Mouse (Mus musculus) embryonic facial prominence, embryonic 11.5 days (tissue): ENCODE measurements at regions not wholly inside any gene's neighbourhood (a gene's known extent, or its start where the extent isn't known, plus 50 kb on each side); places are given as distances from the start of the nearest gene placed in this dataset.
A peak's percentile ranks its signal among the peaks of the same experiment; 100 is the strongest.

Experiments
- ATAC-seq: fragments of 200-750 bp; cut with Nextera tagmentation; replicated peaks from 2 replicates; pipeline ENCODE4 v1.8.0; 2017; ENCODE audit warnings: low read depth; ENCODE audit not compliant: insufficient number of reproducible peaks, low FRiP score, low TSS enrichment
- DNase-seq: peaks from one replicate; pipeline ENCODE4 v3.0.0-alpha.2; 2015; ENCODE audit warnings: low spot score
- H3K27ac ChIP-seq: fragments of 300-500 bp; sonication (generic); replicated peaks from 2 replicates; pipeline ENCODE4 v1.5.1; 2014; ENCODE audit warnings: mild to moderate bottlenecking, low read depth, low read length, control low read depth
- H3K27me3 ChIP-seq: fragments of 300-500 bp; sonication (generic); 2 replicates; pipeline ENCODE4 v1.6.1; 2014; ENCODE audit warnings: mild to moderate bottlenecking, low read length, moderate library complexity, mixed read lengths; ENCODE audit not compliant: control insufficient read depth, insufficient read depth
- H3K36me3 ChIP-seq: fragments of 300-500 bp; sonication (generic); replicated peaks from 2 replicates; pipeline ENCODE4 v1.6.1; 2014; ENCODE audit warnings: low read depth, mild to moderate bottlenecking, low read length, moderate library complexity, mixed read lengths; ENCODE audit not compliant: control insufficient read depth, insufficient read depth
- H3K4me1 ChIP-seq: fragments of 300-500 bp; sonication (generic); 2 replicates; pipeline ENCODE4 v1.6.1; 2014; ENCODE audit warnings: low read length, mixed read lengths; ENCODE audit not compliant: control insufficient read depth, insufficient read depth
- H3K4me2 ChIP-seq: fragments of 300-500 bp; sonication (generic); 2 replicates; pipeline ENCODE4 v1.6.1; 2014; ENCODE audit warnings: low read depth, mild to moderate bottlenecking, control low read depth, low read length, moderate library complexity
- H3K4me3 ChIP-seq: fragments of 300-500 bp; sonication (generic); 2 replicates; pipeline ENCODE4 v1.5.1; 2014; ENCODE audit warnings: low read depth, low read length, control low read depth
- H3K9ac ChIP-seq: fragments of 300-500 bp; sonication (generic); replicated peaks from 2 replicates; pipeline ENCODE4 v1.6.1; 2014; ENCODE audit warnings: mild to moderate bottlenecking, control low read depth, low read length
- H3K9me3 ChIP-seq: fragments of 300-500 bp; sonication (generic); replicated peaks from 2 replicates; pipeline ENCODE4 v1.6.1; 2016; ENCODE audit warnings: mild to moderate bottlenecking, low read length, inconsistent platforms, mixed read lengths; ENCODE audit not compliant: control insufficient read depth
- WGBS: fragments of 180-500 bp; shearing (Covaris S2); extraction: QIAGEN DNeasy Blood & Tissue Kit; methylation state at CpG from one replicate; pipeline ENCODE4 v1.1.7; 2014; 5-methylcytosine and 5-hydroxymethylcytosine counted together

GRCm38 (mm10) chrX:52668679-52669078, 54.9 kb upstream of the Gpc3 start:
- H3K4me2 ChIP-seq, result no peak overlapping the region
- WGBS, result 48% methylated on average over 5 of the region's 5 CpGs
- no peaks in the 10 kb centered on the region for H3K4me1 ChIP-seq
- no peaks in the 10 kb centered on the region for H3K27me3 ChIP-seq
- ATAC-seq (no peak), DNase-seq (peak; percentile 22)
- no peak overlapping the region for H3K9ac ChIP-seq
- H3K27ac ChIP-seq, result no peak overlapping the region
- no peak overlapping the region for H3K4me3 ChIP-seq
- H3K9me3 ChIP-seq, result no peaks in the 10 kb centered on the region
- H3K36me3 ChIP-seq, result no peaks in the 10 kb centered on the region

DNA sequence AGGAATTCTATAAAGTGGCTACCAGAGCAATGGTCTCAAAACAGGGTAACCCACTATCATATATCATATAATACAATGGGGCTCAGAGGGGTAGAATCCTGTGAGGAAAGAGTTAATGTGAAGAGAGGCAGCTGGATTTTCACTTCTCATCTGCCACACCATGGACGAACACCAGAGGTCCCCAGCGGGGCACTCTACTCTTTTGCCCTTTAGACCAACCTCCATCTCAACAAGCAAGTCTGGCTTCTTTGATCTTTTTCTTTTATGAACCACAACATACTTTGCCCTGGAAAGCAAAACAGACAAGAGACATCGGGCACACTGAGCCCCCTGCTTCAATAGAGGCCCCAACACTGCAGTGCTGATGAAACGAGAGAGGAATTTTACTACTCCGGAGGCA, 65.3 kb upstream of the Gpc3 start:
- Histone ChIP-seq H3K4me1 (no peaks in the 10 kb centered on the region), H3K27me3 (no peaks in the 10 kb centered on the region), H3K4me3 (no peak overlapping the region), H3K4me2 (no peak overlapping the region), H3K9me3 (no peaks in the 10 kb centered on the region), H3K9ac (no peak overlapping the region), H3K36me3 (no peaks in the 10 kb centered on the region), H3K27ac (no peak overlapping the region)
- DNase-seq (peak; percentile 61), ATAC-seq (no peak)
- 22% methylated on average over 5 of the region's 5 CpGs for WGBS

- Histone ChIP-seq H3K27me3 (no peaks in the 10 kb centered on the region), H3K36me3 (no peaks in the 10 kb centered on the region), H3K9me3 (no peaks in the 10 kb centered on the region), H3K4me1 (no peaks in the 10 kb centered on the region), H3K4me2 (no peak overlapping the region), H3K4me3 (no peak overlapping the region), H3K9ac (no peak overlapping the region), H3K27ac (no peak overlapping the region)
- no peak for ATAC-seq
- DNase-seq, result peak; percentile 49
- WGBS, result 33% methylated on average over 2 of the region's 2 CpGs
These were observed 80.6 kb upstream of the Gpc3 start for GRCm38 (mm10) chrX:52694392-52694791.

DNA sequence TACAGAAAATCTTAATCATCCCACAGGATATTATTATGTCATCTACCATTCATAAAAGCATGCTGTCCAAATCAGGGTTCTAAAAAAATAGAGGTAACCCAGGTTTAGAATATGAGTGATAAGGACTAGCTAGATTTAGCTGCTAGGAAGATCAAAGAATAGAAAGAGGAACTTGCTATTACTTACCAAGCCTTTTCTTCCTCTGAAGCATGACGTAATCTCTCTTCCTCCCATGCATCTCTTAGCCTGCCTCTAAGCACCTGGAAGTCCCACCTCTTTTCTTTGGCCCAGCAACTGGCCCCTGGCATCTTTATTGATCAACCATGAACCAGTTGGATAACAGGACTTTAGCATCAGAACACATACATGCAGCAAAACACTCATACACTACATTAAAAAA, 85.9 kb upstream of the Gpc3 start:
- H3K9me3 ChIP-seq, result no peaks in the 10 kb centered on the region
- H3K4me1 ChIP-seq, result no peaks in the 10 kb centered on the region
- H3K9ac ChIP-seq, result no peak overlapping the region
- H3K4me2 ChIP-seq, result no peak overlapping the region
- H3K27me3 ChIP-seq, result no peaks in the 10 kb centered on the region
- no peaks in the 10 kb centered on the region for H3K36me3 ChIP-seq
- ATAC-seq (no peak), DNase-seq (no peak)
- 81% methylated on average over 1 of the region's 1 CpGs for WGBS
- no peak overlapping the region for H3K27ac ChIP-seq
- no peak overlapping the region for H3K4me3 ChIP-seq

- no peak overlapping the region for H3K9ac ChIP-seq
- H3K4me3 ChIP-seq, result no peak overlapping the region
- WGBS, result 24% methylated on average over 3 of the region's 3 CpGs
- no peaks in the 10 kb centered on the region for H3K27me3 ChIP-seq
- H3K4me2 ChIP-seq, result no peak overlapping the region
- no peaks in the 10 kb centered on the region for H3K4me1 ChIP-seq
- DNase-seq (peak; percentile 46), ATAC-seq (no peak)
- no peaks in the 10 kb centered on the region for H3K9me3 ChIP-seq
- H3K27ac ChIP-seq, result no peak overlapping the region
- H3K36me3 ChIP-seq, result no peaks in the 10 kb centered on the region
These were observed 73.5 kb upstream of the Ccdc160 start for GRCm38 (mm10) chrX:52717495-52717894.

- WGBS, result 72% methylated on average over 3 of the region's 3 CpGs
- H3K27me3 ChIP-seq, result no peaks in the 10 kb centered on the region
- H3K9me3 ChIP-seq, result no peaks in the 10 kb centered on the region
- H3K4me3 ChIP-seq, result no peak overlapping the region
- no peaks in the 10 kb centered on the region for H3K36me3 ChIP-seq
- no peaks in the 10 kb centered on the region for H3K4me1 ChIP-seq
- H3K4me2 ChIP-seq, result no peak overlapping the region
- no peak overlapping the region for H3K27ac ChIP-seq
- ATAC-seq (no peak), DNase-seq (no peak)
- H3K9ac ChIP-seq, result no peak overlapping the region
These were observed 52.9 kb upstream of the Ccdc160 start for GRCm38 (mm10) chrX:52738116-52738515.
